Mouse (Mus musculus) common myeloid progenitor, adult 5-6 weeks (primary cell): ENCODE data around the gene Mettl18. TPM values are rescaled to one million over a fixed set of nuclear protein-coding genes. Genes with fewer than 3 reads are reported as not detected.

Source experiments
- ATAC-seq: replicated peaks from 2 replicates; pipeline ENCODE4 v1.8.0; 2016; ENCODE audit warnings: low read depth, mild to moderate bottlenecking, moderate TSS enrichment, inconsistent platforms; ENCODE audit not compliant: poor library complexity, severe bottlenecking
- total RNA-seq: library from RNA; stranded (forward); fragments of 200-1000, 187-1606 nt; gene quantifications from 2 replicates; pipeline ENCODE4 v1.2.3, GENCODE M21; 2017

The Mettl18 gene
- total RNA-seq, 1 experiment from 2014 or later, result 13.9 TPM

DNA sequence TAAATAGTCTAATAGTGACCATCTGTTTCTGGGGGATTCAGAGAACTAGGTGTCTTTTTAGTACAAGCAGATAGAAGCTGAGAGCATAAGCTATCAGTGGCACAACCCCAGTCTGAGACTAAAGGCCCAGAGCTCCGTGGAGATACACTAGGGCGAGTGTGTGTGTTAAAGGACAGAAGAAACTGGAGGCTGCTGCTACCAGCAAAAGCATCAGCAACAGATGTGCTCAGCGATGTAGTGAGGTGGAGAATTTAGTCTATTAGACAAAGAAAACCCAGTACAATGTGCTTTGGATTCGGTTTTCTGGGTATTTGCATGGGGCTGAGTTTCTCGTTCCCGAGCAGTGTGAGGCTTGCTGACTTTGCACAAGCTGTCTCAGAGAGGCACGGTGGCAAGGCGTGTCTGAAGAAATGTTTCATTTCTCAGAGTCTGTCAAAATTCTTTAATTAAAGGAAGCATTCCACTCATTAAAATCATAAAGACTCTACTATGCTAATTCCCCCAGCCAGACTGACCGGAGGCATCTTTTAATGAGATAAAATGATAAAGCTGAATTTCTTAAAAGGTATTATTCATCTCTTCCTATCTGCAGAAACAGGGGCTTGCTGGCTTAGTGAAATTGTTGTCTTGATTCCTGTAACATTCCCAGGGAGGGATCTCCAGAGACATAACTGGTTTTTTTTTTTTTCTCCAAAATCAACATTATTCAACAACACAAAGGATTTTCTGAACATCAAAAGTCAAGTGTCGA lies 45.9 kb downstream of the Mettl18 start:
- ATAC-seq, result no peak

DNA sequence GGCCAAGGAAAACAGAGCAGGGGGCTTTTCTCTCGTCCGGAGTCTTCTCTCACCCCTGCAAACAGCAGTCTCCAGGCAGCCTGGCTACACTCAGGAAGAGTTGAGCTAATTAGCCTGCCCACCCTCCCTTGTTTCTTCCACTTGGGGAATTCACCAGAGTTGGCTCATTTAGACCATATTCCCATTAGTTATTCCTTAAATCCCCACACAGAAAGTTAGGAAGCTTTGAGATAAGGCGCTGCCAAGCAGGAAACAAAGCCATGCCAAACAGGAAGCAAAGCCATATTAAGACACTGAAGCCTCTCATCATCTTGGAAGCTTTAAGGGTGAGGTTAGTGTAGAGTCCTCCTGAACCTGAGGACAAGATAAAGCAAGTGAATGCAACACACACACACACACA lies 48.9 kb downstream of the Mettl18 start:
- ATAC-seq, result no peak

Other genes with a start within 250 kb of the Mettl18 start
- 11.9 and 12.6 TPM in 2 replicates for gene Kifap3, start 215.3 kb upstream of the Mettl18 start, total RNA-seq
- 12.9 and 26.4 TPM in 2 replicates for gene Scyl3, start 65.8 kb upstream of the Mettl18 start, total RNA-seq
- 24.4 and 26.8 TPM in 2 replicates for gene BC055324, start 93 bp upstream of the Mettl18 start, total RNA-seq
- 0.05 TPM in 1 of 2 replicates, not detected in the other for gene Sele, start 53.3 kb downstream of the Mettl18 start, total RNA-seq
- gene Sell, start 67.1 kb downstream of the Mettl18 start, total RNA-seq, result 275 and 283 TPM in 2 replicates
- gene Selp, start 120.4 kb downstream of the Mettl18 start, total RNA-seq, result 5.2 and 5.9 TPM in 2 replicates
- 1.6 and 2.1 TPM in 2 replicates for gene F5, start 156.9 kb downstream of the Mettl18 start, total RNA-seq